Mouse (Mus musculus) adrenal gland, postnatal 10 days (tissue): Measurements from ENCODE around the gene Slf2. TPM values are rescaled to one million over a fixed set of nuclear protein-coding genes. Genes with fewer than 3 reads are reported as not detected.

Experiments used
- DNase-seq: peaks from one replicate; pipeline ENCODE4 v3.0.0; 2021; ENCODE audit warnings: mixed read lengths
- total RNA-seq, 2 experiments: library from RNA; stranded (reverse); gene quantifications; 2 replicates each; pipeline ENCODE4 v1.2.3; 2021

The Slf2 gene
- total RNA-seq, 2 experiments from 2014 or later, result 22.6 to 31.5 TPM

GRCm38 (mm10) chr19:45012636-45013035, 81.7 kb downstream of the Slf2 start:
- no peak for DNase-seq

- no peak for DNase-seq
Measured at GRCm38 (mm10) chr19:45013581-45014225, 82.8 kb downstream of the Slf2 start.

- no peak for DNase-seq
Measured at GRCm38 (mm10) chr19:45014335-45014971, 83.5 kb downstream of the Slf2 start, which contains the start of gene Lzts2. TSS of gene Lzts2 (plus strand) at chr19:45014414.

- peak; percentile 81 for DNase-seq
Measured at GRCm38 (mm10) chr19:45014981-45015402, 84.0 kb downstream of the Slf2 start.

- peak; percentile 78 for DNase-seq
Measured at GRCm38 (mm10) chr19:45015518-45016281, 84.7 kb downstream of the Slf2 start.

GRCm38 (mm10) chr19:45016341-45017215, 85.6 kb downstream of the Slf2 start:
- DNase-seq, result peak; percentile 86

- DNase-seq, result peak; percentile 91
Measured at GRCm38 (mm10) chr19:45017216-45017771, 86.3 kb downstream of the Slf2 start.

GRCm38 (mm10) chr19:45017909-45018308, 87.0 kb downstream of the Slf2 start:
- peak; percentile 95 for DNase-seq

- DNase-seq, result peak; percentile 63
Measured at GRCm38 (mm10) chr19:45018351-45018831, 87.4 kb downstream of the Slf2 start.

GRCm38 (mm10) chr19:45020348-45020747, 89.4 kb downstream of the Slf2 start:
- DNase-seq, result peak; percentile 80

- no peak for DNase-seq
Measured at GRCm38 (mm10) chr19:45021362-45021761, 90.4 kb downstream of the Slf2 start.

GRCm38 (mm10) chr19:45023993-45024392, 93.0 kb downstream of the Slf2 start:
- no peak for DNase-seq

GRCm38 (mm10) chr19:45024775-45025174, 93.8 kb downstream of the Slf2 start:
- DNase-seq, result peak; percentile 5

- peak; percentile 3 for DNase-seq
Measured at GRCm38 (mm10) chr19:45025937-45026568, 95.1 kb downstream of the Slf2 start.

GRCm38 (mm10) chr19:45026958-45027670, 96.2 kb downstream of the Slf2 start:
- peak; percentile 6 for DNase-seq

- DNase-seq, result no peak
Measured at GRCm38 (mm10) chr19:45027848-45028247, 96.9 kb downstream of the Slf2 start.

- no peak for DNase-seq
Measured at GRCm38 (mm10) chr19:45028746-45029145, 97.8 kb downstream of the Slf2 start.

- DNase-seq, result no peak
Measured at GRCm38 (mm10) chr19:45029571-45029970, 98.6 kb downstream of the Slf2 start.

- DNase-seq, result peak; percentile 80
Measured at GRCm38 (mm10) chr19:45030111-45030510, 99.2 kb downstream of the Slf2 start.
